Mouse (Mus musculus): ENCODE data around the gene Mttp.

GRCm38 (mm10) chr3:138192260-138192659, 47.5 kb upstream of the Mttp start:
- TF ChIP-seq CTCF (IDR thresholded peaks at IDR 0.05; ENCODE audit: borderline replicate concordance, insufficient read depth, low read depth, low read length): no peak
- TF ChIP-seq POLR2A (IDR thresholded peaks at IDR 0.05; ENCODE audit: borderline replicate concordance, insufficient read depth, low read length): no peak
